Mouse (Mus musculus) adrenal gland, postnatal 25 days (tissue): Measurements from ENCODE around the gene Myoz1. TPM values are rescaled to one million over a fixed set of nuclear protein-coding genes. Genes with fewer than 3 reads are reported as not detected.

Experiments
- DNase-seq: peaks from one replicate; pipeline ENCODE4 v3.0.0; 2021; ENCODE audit warnings: mixed read lengths
- total RNA-seq: library from RNA; stranded (reverse); gene quantifications from 2 replicates; pipeline ENCODE4 v1.2.3, GENCODE M21; 2021

The Myoz1 gene
- total RNA-seq, 1 experiment from 2014 or later = not detected

- no peak for DNase-seq
These were observed 11.9 kb upstream of the Myoz1 start, which contains the start of gene Synpo2l for GRCm38 (mm10) chr14:20668154-20668810. TSS of gene Synpo2l (minus strand) at chr14:20668354.

GRCm38 (mm10) chr14:20667469-20667868 lies 11.1 kb upstream of the Myoz1 start:
- DNase-seq = no peak

- DNase-seq = no peak
These were observed 8.1 kb upstream of the Myoz1 start for GRCm38 (mm10) chr14:20664436-20664835.

GRCm38 (mm10) chr14:20663601-20664000 lies 7.3 kb upstream of the Myoz1 start:
- no peak for DNase-seq

- DNase-seq = no peak
These were observed 6.4 kb upstream of the Myoz1 start for GRCm38 (mm10) chr14:20662740-20663139.

- DNase-seq = no peak
These were observed 5.5 kb upstream of the Myoz1 start for GRCm38 (mm10) chr14:20661661-20662331.

GRCm38 (mm10) chr14:20660827-20661660 lies 4.7 kb upstream of the Myoz1 start:
- peak; percentile 86 for DNase-seq

- DNase-seq = no peak
These were observed 3.3 kb upstream of the Myoz1 start for GRCm38 (mm10) chr14:20659687-20660086.

- no peak for DNase-seq
These were observed 2.6 kb upstream of the Myoz1 start for GRCm38 (mm10) chr14:20658902-20659301.

GRCm38 (mm10) chr14:20658326-20658725 lies 2.0 kb upstream of the Myoz1 start:
- DNase-seq = no peak

- no peak for DNase-seq
These were observed 609 bp downstream of the Myoz1 start for GRCm38 (mm10) chr14:20655731-20656130.

- DNase-seq = no peak
These were observed 1.5 kb downstream of the Myoz1 start for GRCm38 (mm10) chr14:20654690-20655421.

- DNase-seq = no peak
These were observed 4.6 kb downstream of the Myoz1 start for GRCm38 (mm10) chr14:20651722-20652256.

GRCm38 (mm10) chr14:20651000-20651399 lies 5.3 kb downstream of the Myoz1 start:
- DNase-seq = no peak

GRCm38 (mm10) chr14:20646381-20646780 lies 10.0 kb downstream of the Myoz1 start:
- no peak for DNase-seq

GRCm38 (mm10) chr14:20645547-20645946 lies 10.8 kb downstream of the Myoz1 start:
- no peak for DNase-seq

- no peak for DNase-seq
These were observed 14.9 kb downstream of the Myoz1 start for GRCm38 (mm10) chr14:20641438-20641875.

- peak; percentile 97 for DNase-seq
These were observed 15.5 kb downstream of the Myoz1 start, which contains the start of gene Usp54 for GRCm38 (mm10) chr14:20640644-20641437. TSS of gene Usp54 (minus strand) at chr14:20641063.

GRCm38 (mm10) chr14:20639918-20640619 lies 16.3 kb downstream of the Myoz1 start:
- DNase-seq = peak; percentile 15

- DNase-seq = no peak
These were observed 17.6 kb downstream of the Myoz1 start for GRCm38 (mm10) chr14:20638702-20639101.
